In genomic region chr16:19761691-19762090, GRCm38 (mm10) we compare ENCODE assay signal across 8 mouse cellular contexts. TPM values are rescaled to one million over a fixed set of nuclear protein-coding genes. Genes with fewer than 3 reads are reported as not detected.
A peak's percentile ranks its signal among the peaks of the same experiment; 100 is the strongest.
DNase-seq lines count a peak whose midpoint lies in the region; ATAC-seq and TF ChIP-seq lines count a peak whose summit lies in the region.

No protein-coding gene starts in this region.

- no peak for TF ChIP-seq POLR2A in bone marrow, adult 2 months (IDR thresholded peaks at IDR 0.05; ENCODE audit: borderline replicate concordance, control insufficient read depth, low read depth, low read length)

- WGBS in bone marrow, adult 2 months: 31% methylated on average over 1 of the region's 1 CpGs
- 43% methylated on average over 1 of the region's 1 CpGs for WGBS in hindbrain, embryonic 14.5 days
- WGBS in stomach, embryonic 14.5 days: 30% methylated on average over 1 of the region's 1 CpGs

- H3K27me3 ChIP-seq in hindbrain, embryonic 14.5 days (ENCODE audit: control insufficient read depth, insufficient read depth, low read length): no peaks in the 10 kb centered on the region
- peaks cover 31% of the 10 kb centered on the region for H3K27me3 ChIP-seq in megakaryocyte, embryonic 14.5 days (replicated peaks)
- H3K27me3 ChIP-seq in stomach, embryonic 14.5 days (ENCODE audit: control insufficient read depth, insufficient read depth, low read length): no peaks in the 10 kb centered on the region

- H3K4me3 ChIP-seq in bone marrow, adult 2 months (replicated peaks; ENCODE audit: control insufficient read depth, low read depth, low read length): peak overlapping the region; percentile 88
- H3K4me3 ChIP-seq in hindbrain, embryonic 14.5 days (replicated peaks; ENCODE audit: low read length): peak overlapping the region; percentile 71
- H3K4me3 ChIP-seq in megakaryocyte, embryonic 14.5 days (replicated peaks): peak overlapping the region; percentile 92
- peak overlapping the region; percentile 66 for H3K4me3 ChIP-seq in stomach, embryonic 14.5 days (ENCODE audit: low read depth, low read length)

- no peak for TF ChIP-seq CTCF in bone marrow, adult 2 months (IDR thresholded peaks at IDR 0.05; ENCODE audit: control insufficient read depth, insufficient read depth, low read length)

- H3K27ac ChIP-seq in bone marrow, adult 2 months (ENCODE audit: control insufficient read depth, insufficient read depth, low read depth, low read length, poor library complexity): no peak overlapping the region
- 0 out of 2 replicates have a peak overlapping the region, but pooled peaks have one; percentile 90 for H3K27ac ChIP-seq in hindbrain, embryonic 14.5 days
- no peak overlapping the region for H3K27ac ChIP-seq in stomach, embryonic 14.5 days (ENCODE audit: low read length)

- H3K9me3 ChIP-seq in hindbrain, embryonic 14.5 days (ENCODE audit: control insufficient read depth, low read length): no peaks in the 10 kb centered on the region
- H3K9me3 ChIP-seq in megakaryocyte, embryonic 14.5 days: peaks cover 5% of the 10 kb centered on the region
- H3K9me3 ChIP-seq in stomach, embryonic 14.5 days (ENCODE audit: control insufficient read depth, low read depth, low read length): no peaks in the 10 kb centered on the region

- H3K4me1 ChIP-seq in bone marrow, adult 2 months (ENCODE audit: control insufficient read depth, insufficient read depth, low read length): peaks cover 1% of the 10 kb centered on the region; the same call in 1 of the 2 replicates
- H3K4me1 ChIP-seq in hindbrain, embryonic 14.5 days (replicated peaks; ENCODE audit: control insufficient read depth, insufficient read depth, low read length): peaks cover 17% of the 10 kb centered on the region
- peaks cover 21% of the 10 kb centered on the region for H3K4me1 ChIP-seq in megakaryocyte, embryonic 14.5 days
- H3K4me1 ChIP-seq in stomach, embryonic 14.5 days (ENCODE audit: control insufficient read depth, insufficient read depth, low read length): 0 out of 2 replicates have a peak, but pooled peaks cover 5% of the 10 kb centered on the region

- peak overlapping the region; percentile 94 for H3K9ac ChIP-seq in hindbrain, embryonic 14.5 days
- H3K9ac ChIP-seq in stomach, embryonic 14.5 days (replicated peaks; ENCODE audit: low read depth, low read length): peak overlapping the region; percentile 74

- H3K4me2 ChIP-seq in hindbrain, embryonic 14.5 days (replicated peaks): peak overlapping the region; percentile 81
- peak overlapping the region; percentile 75 for H3K4me2 ChIP-seq in stomach, embryonic 14.5 days (replicated peaks; ENCODE audit: low read depth, low read length)

- peaks cover 25% of the 10 kb centered on the region for H3K36me3 ChIP-seq in hindbrain, embryonic 14.5 days (replicated peaks; ENCODE audit: control insufficient read depth, insufficient read depth)
- peaks cover 2% of the 10 kb centered on the region for H3K36me3 ChIP-seq in megakaryocyte, embryonic 14.5 days (replicated peaks; ENCODE audit: low read length)
- peaks cover 16% of the 10 kb centered on the region for H3K36me3 ChIP-seq in stomach, embryonic 14.5 days (ENCODE audit: control insufficient read depth, insufficient read depth, low read length)

- no peak for ATAC-seq in hindbrain, embryonic 14.5 days (ENCODE audit: low FRiP score)
- no peak for ATAC-seq in stomach, embryonic 14.5 days (ENCODE audit: insufficient number of reproducible peaks, insufficient read depth, low FRiP score, low read depth)

- DNase-seq in B cell, adult 2 months: peak; percentile 87 to 90
- no peak for DNase-seq in hindbrain, embryonic 14.5 days (ENCODE audit: low spot score)
- no peak for DNase-seq in yolk sac, embryonic 10.5 days (ENCODE audit: low spot score)
- no peak for DNase-seq in right cerebral cortex, postnatal 25 days
- no peak for DNase-seq in layer of hippocampus, adult 8-10 months (ENCODE audit: low spot score in 2 of 2)

RNA-seq across cellular contexts. Expression of gene B3gnt5, which starts 1.7 kb away (rescaled TPM):
- 3.3 and 7.9 TPM in 2 replicates for polyA plus RNA-seq in bone marrow, adult 2 months (2011; ENCODE audit: insufficient read depth, insufficient read length, low replicate concordance, missing spikeins)
- 47.4 and 51.3 TPM in 2 replicates for polyA plus RNA-seq in hindbrain, embryonic 14.5 days (2014; fragmentation: Nextera tagmentation; extraction: Ambion mirVana)
- not detected in 2 replicates for polyA plus RNA-seq in megakaryocyte, embryonic 14.5 days (2012; ENCODE audit: insufficient read depth, low replicate concordance)
- 24.3 TPM in 2 replicates for polyA plus RNA-seq in stomach, embryonic 14.5 days (2014; fragmentation: Nextera tagmentation; extraction: Ambion mirVana)
- under 1 TPM; 0.34 to 0.95 (median 0.45) TPM for total RNA-seq in layer of hippocampus, adult 8-10 months (2022)

RNA-seq across cellular contexts. Expression of gene Lamp3, which starts 55.5 kb away (rescaled TPM):
- polyA plus RNA-seq in bone marrow, adult 2 months (2011; ENCODE audit: insufficient read depth, insufficient read length, low replicate concordance, missing spikeins): not detected in 2 replicates
- not detected in 2 replicates for polyA plus RNA-seq in hindbrain, embryonic 14.5 days (2014; fragmentation: Nextera tagmentation; extraction: Ambion mirVana)
- polyA plus RNA-seq in megakaryocyte, embryonic 14.5 days (2012; ENCODE audit: insufficient read depth, low replicate concordance): not detected in 2 replicates
- not detected in 2 replicates for polyA plus RNA-seq in stomach, embryonic 14.5 days (2014; fragmentation: Nextera tagmentation; extraction: Ambion mirVana)
- under 1 TPM in 2 of 4 experiments, not detected in 2; 0.11 to 0.12 TPM for total RNA-seq in layer of hippocampus, adult 8-10 months (2022)

Comparison
In these comparisons a context has a peak if more than half of its experiments do, and no peak if none do; other contexts are left out.
1. DNase-seq: peak in B cell, adult 2 months (2 of 2); none in hindbrain, embryonic 14.5 days (single experiment), yolk sac, embryonic 10.5 days (single experiment), right cerebral cortex, postnatal 25 days (single experiment) and layer of hippocampus, adult 8-10 months (0 of 2).
2. Peak in every context shown above with its lines, with median percentiles within 50 percentile points of each other: H3K4me3 ChIP-seq.